Mouse (Mus musculus) midbrain, embryonic 16.5 days (tissue): Measurements from ENCODE around the gene Usp37. TPM values are rescaled to one million over a fixed set of nuclear protein-coding genes. Genes with fewer than 3 reads are reported as not detected.
"Not testable (repeated sequence)": the region's sequence is repeated elsewhere in the genome, so short reads cannot be mapped to it uniquely, and the experiment has no call there.

Experiments
- ATAC-seq: fragments of 200-750 bp; cut with Nextera tagmentation; 2 replicates; pipeline ENCODE4 v1.8.0; 2017; ENCODE audit warnings: moderate TSS enrichment
- H3K27ac ChIP-seq: fragments of 300-500 bp; sonication (generic); 2 replicates; pipeline ENCODE4 v1.5.1; 2014; ENCODE audit warnings: mild to moderate bottlenecking, low read length, mixed read lengths
- H3K27me3 ChIP-seq: fragments of 300-500 bp; sonication (generic); 2 replicates; pipeline ENCODE4 v1.6.1; 2014; ENCODE audit warnings: low read depth, low read length, mixed read lengths; ENCODE audit not compliant: control insufficient read depth, insufficient read depth
- H3K36me3 ChIP-seq: fragments of 300-500 bp; sonication (generic); 2 replicates; pipeline ENCODE4 v1.6.1; 2014; ENCODE audit warnings: mild to moderate bottlenecking, low read length, moderate library complexity, mixed read lengths; ENCODE audit not compliant: control insufficient read depth, insufficient read depth
- H3K4me1 ChIP-seq: fragments of 300-500 bp; sonication (generic); 2 replicates; pipeline ENCODE4 v1.6.1; 2014; ENCODE audit warnings: mild to moderate bottlenecking, low read length, mixed read lengths; ENCODE audit not compliant: control insufficient read depth, insufficient read depth
- H3K4me2 ChIP-seq: fragments of 300-500 bp; sonication (generic); 2 replicates; pipeline ENCODE4 v1.6.1; 2014; ENCODE audit warnings: mild to moderate bottlenecking, low read length, mixed read lengths
- H3K4me3 ChIP-seq: fragments of 300-500 bp; sonication (generic); 2 replicates; pipeline ENCODE4 v1.5.1; 2014; ENCODE audit warnings: low read depth, mild to moderate bottlenecking, low read length, moderate library complexity, mixed read lengths
- H3K9ac ChIP-seq: fragments of 300-500 bp; sonication (generic); 2 replicates; pipeline ENCODE4 v1.6.1; 2014; ENCODE audit warnings: low read depth, low read length, mixed read lengths
- H3K9me3 ChIP-seq: fragments of 300-500 bp; sonication (generic); replicated peaks from 2 replicates; pipeline ENCODE4 v1.6.1; 2014; ENCODE audit warnings: mild to moderate bottlenecking, low read length, mixed read lengths; ENCODE audit not compliant: control insufficient read depth, poor library complexity, severe bottlenecking
- WGBS: fragments of 180-500 bp; shearing (Covaris S2); extraction: QIAGEN DNeasy Blood & Tissue Kit; methylation state at CpG from one replicate; pipeline ENCODE4 v1.1.7; 2014; 5-methylcytosine and 5-hydroxymethylcytosine counted together
- polyA plus RNA-seq: library from polyadenylated mRNA; unstranded; fragments of >200 nt; fragmentation: Nextera tagmentation; extraction: Ambion mirVana; gene quantifications from 2 replicates; pipeline ENCODE4 v1.2.1, GENCODE M21; 2015

Gene Usp37
- polyA plus RNA-seq, 1 experiment from 2014 or later = 28.1 TPM

- Histone ChIP-seq H3K36me3 (no peaks in the 10 kb centered on the region), H3K4me1 (peaks cover 2% of the 10 kb centered on the region), H3K27ac (peak within 1 kb of the TSS; percentile 41), H3K27me3 (no peaks in the 10 kb centered on the region), H3K4me3 (peak within 1 kb of the TSS; percentile 0; the same call in 1 of the 2 replicates), H3K9me3 (no peaks in the 10 kb centered on the region), H3K9ac (peak within 1 kb of the TSS; percentile 31; the same call in 1 of the 2 replicates), H3K4me2 (peak within 1 kb of the TSS; percentile 4)
- peak; percentile 82; the same call in 1 of the 2 replicates for ATAC-seq
- WGBS = 1% methylated on average over 6 of the region's 6 CpGs
Measured at GRCm38 (mm10) chr1:74542451-74542961, 1.6 kb downstream of the Usp37 start, which contains the start of gene Plcd4. Gene Plcd4, plus strand, starts transcription at chr1:74542888.

- H3K9ac ChIP-seq = no peak overlapping the region
- ATAC-seq = no peak
- H3K9me3 ChIP-seq = no peaks in the 10 kb centered on the region
- H3K27me3 ChIP-seq = no peaks in the 10 kb centered on the region
- no peak overlapping the region for H3K4me3 ChIP-seq
- H3K4me1 ChIP-seq = peaks cover 2% of the 10 kb centered on the region
- no peaks in the 10 kb centered on the region for H3K36me3 ChIP-seq
- no peak overlapping the region for H3K27ac ChIP-seq
- H3K4me2 ChIP-seq = no peak overlapping the region
Measured at GRCm38 (mm10) chr1:74538650-74539049, 5.4 kb downstream of the Usp37 start.

GRCm38 (mm10) chr1:74528589-74528988 lies 15.5 kb downstream of the Usp37 start:
- ATAC-seq = no peak
- Histone ChIP-seq H3K36me3 (peaks cover 49% of the 10 kb centered on the region), H3K4me3 (no peak overlapping the region), H3K9me3 (no peaks in the 10 kb centered on the region), H3K27me3 (no peaks in the 10 kb centered on the region), H3K4me1 (no peaks in the 10 kb centered on the region), H3K4me2 (no peak overlapping the region), H3K27ac (no peak overlapping the region), H3K9ac (no peak overlapping the region)
- 95% methylated on average over 7 of the region's 7 CpGs for WGBS

GRCm38 (mm10) chr1:74524746-74525145 lies 19.3 kb downstream of the Usp37 start:
- Histone ChIP-seq H3K4me1 (no peaks in the 10 kb centered on the region), H3K4me3 (no peak overlapping the region), H3K27ac (no peak overlapping the region), H3K9me3 (no peaks in the 10 kb centered on the region), H3K36me3 (peaks cover 43% of the 10 kb centered on the region), H3K4me2 (no peak overlapping the region), H3K9ac (no peak overlapping the region), H3K27me3 (no peaks in the 10 kb centered on the region)
- WGBS = 94% methylated on average over 4 of the region's 4 CpGs
- ATAC-seq = no peak

- no peak overlapping the region for H3K9ac ChIP-seq
- no peak overlapping the region for H3K4me3 ChIP-seq
- no peak for ATAC-seq
- no peaks in the 10 kb centered on the region for H3K27me3 ChIP-seq
- no peaks in the 10 kb centered on the region for H3K4me1 ChIP-seq
- no peak overlapping the region for H3K27ac ChIP-seq
- H3K36me3 ChIP-seq = peaks cover 16% of the 10 kb centered on the region
- H3K9me3 ChIP-seq = no peaks in the 10 kb centered on the region
- H3K4me2 ChIP-seq = no peak overlapping the region
Measured at GRCm38 (mm10) chr1:74519875-74520274, 24.2 kb downstream of the Usp37 start.

GRCm38 (mm10) chr1:74512999-74513398 lies 31.1 kb downstream of the Usp37 start:
- not testable (repeated sequence) for H3K9ac ChIP-seq, ATAC-seq, H3K27ac ChIP-seq, H3K4me3 ChIP-seq, H3K27me3 ChIP-seq, H3K9me3 ChIP-seq, H3K36me3 ChIP-seq, H3K4me2 ChIP-seq
- peaks cover 13% of the 10 kb centered on the region for H3K4me1 ChIP-seq
- 97% methylated on average over 1 of the region's 1 CpGs for WGBS

GRCm38 (mm10) chr1:74511306-74511705 lies 32.8 kb downstream of the Usp37 start:
- peaks cover 25% of the 10 kb centered on the region for H3K4me1 ChIP-seq
- no peaks in the 10 kb centered on the region for H3K9me3 ChIP-seq
- H3K27me3 ChIP-seq = no peaks in the 10 kb centered on the region
- no peaks in the 10 kb centered on the region for H3K36me3 ChIP-seq
- no peak overlapping the region for H3K9ac ChIP-seq
- WGBS = 99% methylated on average over 5 of the region's 5 CpGs
- no peak for ATAC-seq
- no peak overlapping the region for H3K4me2 ChIP-seq
- no peak overlapping the region for H3K4me3 ChIP-seq
- H3K27ac ChIP-seq = no peak overlapping the region

GRCm38 (mm10) chr1:74507780-74508179 lies 36.3 kb downstream of the Usp37 start:
- Histone ChIP-seq H3K9me3 (no peaks in the 10 kb centered on the region), H3K4me1 (peaks cover 36% of the 10 kb centered on the region), H3K4me3 (no peak overlapping the region), H3K9ac (no peak overlapping the region), H3K36me3 (no peaks in the 10 kb centered on the region), H3K27ac (no peak overlapping the region), H3K4me2 (peak overlapping the region; percentile 92; the same call in 1 of the 2 replicates), H3K27me3 (no peaks in the 10 kb centered on the region)
- ATAC-seq = no peak
- 98% methylated on average over 2 of the region's 2 CpGs for WGBS

- Histone ChIP-seq H3K4me1 (peaks cover 36% of the 10 kb centered on the region), H3K9ac (peak overlapping the region; percentile 85), H3K27me3 (no peaks in the 10 kb centered on the region), H3K4me2 (peak overlapping the region; percentile 92), H3K27ac (peak overlapping the region; percentile 75), H3K9me3 (no peaks in the 10 kb centered on the region), H3K4me3 (peak overlapping the region; percentile 69), H3K36me3 (no peaks in the 10 kb centered on the region)
- under 1% methylated on average over 31 of the region's 34 CpGs for WGBS
- ATAC-seq = no peak; the same call in 1 of the 2 replicates
Measured at GRCm38 (mm10) chr1:74506471-74506881, 37.6 kb downstream of the Usp37 start.
